Mouse (Mus musculus): ENCODE data around the gene Dlx6. TPM values are rescaled to one million over a fixed set of nuclear protein-coding genes. Genes with fewer than 3 reads are reported as not detected.

The Dlx6 gene
- polyA plus RNA-seq, 1 experiment from 2014 or later = 4.4 TPM

DNA sequence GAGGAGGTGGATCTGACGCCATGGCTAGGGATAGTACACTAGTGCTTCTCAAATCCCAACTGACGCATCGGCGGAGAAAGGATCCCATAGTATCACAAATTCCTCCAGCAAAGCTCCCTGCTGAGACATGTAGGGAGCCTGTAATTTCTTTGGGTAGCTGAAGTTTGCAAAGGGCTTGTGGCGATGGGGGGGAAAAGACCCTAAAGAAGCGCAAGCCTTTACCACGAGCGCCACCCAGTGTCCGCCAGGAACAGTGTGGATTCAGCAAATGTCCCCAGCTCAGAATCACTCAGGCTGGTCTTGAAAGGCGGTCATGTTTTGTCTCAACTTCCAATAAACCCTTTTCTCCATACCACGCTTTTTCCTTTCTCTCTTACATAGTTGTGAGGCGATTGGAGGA lies 21.8 kb downstream of the Dlx6 start:
- peak; percentile 42; the same call in 1 of the 2 replicates for ATAC-seq
- Histone ChIP-seq H3K9me3 (replicated peaks; ENCODE audit: control insufficient read depth, low read length) (no peaks in the 10 kb centered on the region), H3K27me3 (replicated peaks; ENCODE audit: control insufficient read depth, insufficient read depth, low read length) (peaks cover 29% of the 10 kb centered on the region), H3K9ac (ENCODE audit: low read length) (no peak overlapping the region), H3K4me1 (ENCODE audit: control insufficient read depth, insufficient read depth, low read length) (0 out of 2 replicates have a peak, but pooled peaks cover 2% of the 10 kb centered on the region), H3K36me3 (ENCODE audit: control insufficient read depth, insufficient read depth, low read length) (no peaks in the 10 kb centered on the region), H3K4me2 (ENCODE audit: low read length) (no peak overlapping the region), H3K27ac (ENCODE audit: low read depth, low read length) (no peak overlapping the region), H3K4me3 (ENCODE audit: low read depth, low read length) (no peak overlapping the region)
- 1% methylated on average over 12 of the region's 12 CpGs for WGBS
- DNase-seq (ENCODE audit: low spot score) = peak; percentile 92

DNA sequence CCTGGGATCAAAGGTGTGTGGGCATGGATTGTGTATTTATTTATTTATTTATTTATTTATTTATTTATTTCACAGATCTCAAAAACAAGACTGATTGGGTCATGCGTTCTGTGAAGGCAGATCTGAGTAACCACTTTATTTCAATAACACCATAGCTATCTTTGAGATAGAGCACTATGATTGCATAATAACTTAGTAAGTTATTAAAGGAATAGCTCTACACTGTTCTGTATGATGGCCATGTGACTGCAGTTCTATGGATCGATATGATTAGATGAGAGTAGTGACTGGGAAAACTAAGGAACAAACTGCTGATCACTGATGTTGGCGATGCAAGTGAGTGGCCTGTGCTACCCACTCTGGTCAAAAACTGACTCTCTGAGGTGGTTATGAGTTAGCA lies 23.1 kb downstream of the Dlx6 start:
- no peaks in the 10 kb centered on the region for H3K9me3 ChIP-seq (replicated peaks; ENCODE audit: control insufficient read depth, low read length)
- ATAC-seq = no peak
- peaks cover 18% of the 10 kb centered on the region for H3K27me3 ChIP-seq (replicated peaks; ENCODE audit: control insufficient read depth, insufficient read depth, low read length)
- no peak overlapping the region for H3K4me2 ChIP-seq (ENCODE audit: low read length)
- 87% methylated on average over 3 of the region's 3 CpGs for WGBS
- DNase-seq (ENCODE audit: low spot score) = no peak
- no peaks in the 10 kb centered on the region for H3K36me3 ChIP-seq (ENCODE audit: control insufficient read depth, insufficient read depth, low read length)
- H3K27ac ChIP-seq (ENCODE audit: low read depth, low read length) = no peak overlapping the region
- H3K4me3 ChIP-seq (ENCODE audit: low read depth, low read length) = no peak overlapping the region
- no peaks in the 10 kb centered on the region for H3K4me1 ChIP-seq (ENCODE audit: control insufficient read depth, insufficient read depth, low read length)
- no peak overlapping the region for H3K9ac ChIP-seq (ENCODE audit: low read length)

DNA sequence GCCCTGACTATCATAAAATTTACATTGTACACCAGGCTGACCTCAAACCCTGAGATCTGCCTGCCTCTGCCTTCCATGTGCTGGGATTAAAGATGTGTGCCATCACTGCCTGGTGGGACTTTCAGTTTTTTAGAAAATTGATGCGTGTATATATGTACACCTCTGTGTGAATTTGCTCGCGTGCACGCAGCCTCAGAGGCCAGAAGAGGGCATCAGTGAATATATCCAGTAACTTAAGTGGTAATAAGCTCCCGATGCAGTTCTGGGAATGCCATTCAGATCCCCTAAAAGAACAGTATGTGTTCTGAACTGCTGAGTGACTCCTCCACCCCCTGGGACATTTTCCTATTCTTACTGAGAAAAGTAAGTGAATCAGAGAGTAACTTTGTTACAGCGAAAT lies 26.9 kb downstream of the Dlx6 start:
- no peak for ATAC-seq
- WGBS = 63% methylated on average over 6 of the region's 6 CpGs
- Histone ChIP-seq H3K4me2 (ENCODE audit: low read length) (no peak overlapping the region), H3K27ac (ENCODE audit: low read depth, low read length) (no peak overlapping the region), H3K9me3 (replicated peaks; ENCODE audit: control insufficient read depth, low read length) (no peaks in the 10 kb centered on the region), H3K9ac (ENCODE audit: low read length) (no peak overlapping the region), H3K27me3 (replicated peaks; ENCODE audit: control insufficient read depth, insufficient read depth, low read length) (no peaks in the 10 kb centered on the region), H3K4me1 (ENCODE audit: control insufficient read depth, insufficient read depth, low read length) (no peaks in the 10 kb centered on the region), H3K4me3 (ENCODE audit: low read depth, low read length) (no peak overlapping the region), H3K36me3 (ENCODE audit: control insufficient read depth, insufficient read depth, low read length) (no peaks in the 10 kb centered on the region)
- no peak for DNase-seq (ENCODE audit: low spot score)

DNA sequence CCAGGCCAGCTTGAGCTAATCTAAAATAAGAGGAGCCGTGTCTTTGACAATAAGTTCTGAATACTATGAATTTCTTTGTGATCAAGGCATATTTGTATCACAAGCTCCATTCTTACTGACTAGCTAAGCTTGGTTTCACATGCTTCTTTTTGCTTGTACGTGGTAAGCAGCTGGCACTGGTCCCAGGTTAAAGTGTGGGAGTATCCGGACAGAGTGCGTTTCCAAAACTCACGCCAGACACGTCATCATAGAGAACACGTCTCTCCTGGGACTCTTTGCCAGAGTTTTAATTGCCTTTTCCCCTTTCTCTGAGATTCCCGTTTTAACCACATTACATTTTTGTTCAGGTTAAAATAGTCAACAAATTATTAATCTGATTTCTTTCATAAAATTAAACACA lies 46.5 kb downstream of the Dlx6 start:
- H3K27ac ChIP-seq (ENCODE audit: low read depth, low read length) = no peak overlapping the region
- H3K27me3 ChIP-seq (replicated peaks; ENCODE audit: control insufficient read depth, insufficient read depth, low read length) = no peaks in the 10 kb centered on the region
- no peaks in the 10 kb centered on the region for H3K4me1 ChIP-seq (ENCODE audit: control insufficient read depth, insufficient read depth, low read length)
- 54% methylated on average over 8 of the region's 8 CpGs for WGBS
- H3K9ac ChIP-seq (ENCODE audit: low read length) = no peak overlapping the region
- ATAC-seq (no peak), DNase-seq (ENCODE audit: low spot score) (peak; percentile 8)
- no peaks in the 10 kb centered on the region for H3K9me3 ChIP-seq (replicated peaks; ENCODE audit: control insufficient read depth, low read length)
- H3K36me3 ChIP-seq (ENCODE audit: control insufficient read depth, insufficient read depth, low read length) = no peaks in the 10 kb centered on the region
- no peak overlapping the region for H3K4me2 ChIP-seq (ENCODE audit: low read length)
- no peak overlapping the region for H3K4me3 ChIP-seq (ENCODE audit: low read depth, low read length)

DNA sequence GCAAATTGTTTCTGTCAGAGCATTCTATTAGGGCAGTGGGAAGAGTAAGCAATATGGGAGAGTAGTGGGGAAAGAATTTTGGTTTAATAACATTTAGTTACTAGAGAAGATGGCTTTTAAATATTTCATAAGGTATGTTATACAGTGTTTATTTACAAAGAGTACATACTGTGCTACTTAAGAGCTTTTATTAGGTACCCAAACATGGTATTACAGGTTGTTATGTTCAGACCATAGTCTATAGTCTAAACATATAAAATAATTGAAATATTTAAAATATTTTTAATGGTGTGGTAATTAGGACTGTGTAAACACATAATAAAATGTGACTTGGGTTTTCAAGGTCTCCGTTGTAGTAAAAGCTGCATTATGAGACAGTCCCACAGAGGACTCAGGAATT lies 51.2 kb downstream of the Dlx6 start:
- no peaks in the 10 kb centered on the region for H3K4me1 ChIP-seq (ENCODE audit: control insufficient read depth, insufficient read depth, low read length)
- H3K4me2 ChIP-seq (ENCODE audit: low read length) = no peak overlapping the region
- WGBS = 84% methylated on average over 1 of the region's 1 CpGs
- no peak overlapping the region for H3K4me3 ChIP-seq (ENCODE audit: low read depth, low read length)
- no peak for DNase-seq (ENCODE audit: low spot score)
- H3K27ac ChIP-seq (ENCODE audit: low read depth, low read length) = no peak overlapping the region
- H3K9me3 ChIP-seq (replicated peaks; ENCODE audit: control insufficient read depth, low read length) = no peaks in the 10 kb centered on the region
- H3K9ac ChIP-seq (ENCODE audit: low read length) = no peak overlapping the region
- H3K27me3 ChIP-seq (replicated peaks; ENCODE audit: control insufficient read depth, insufficient read depth, low read length) = no peaks in the 10 kb centered on the region
- H3K36me3 ChIP-seq (ENCODE audit: control insufficient read depth, insufficient read depth, low read length) = no peaks in the 10 kb centered on the region
- ATAC-seq = no peak

DNA sequence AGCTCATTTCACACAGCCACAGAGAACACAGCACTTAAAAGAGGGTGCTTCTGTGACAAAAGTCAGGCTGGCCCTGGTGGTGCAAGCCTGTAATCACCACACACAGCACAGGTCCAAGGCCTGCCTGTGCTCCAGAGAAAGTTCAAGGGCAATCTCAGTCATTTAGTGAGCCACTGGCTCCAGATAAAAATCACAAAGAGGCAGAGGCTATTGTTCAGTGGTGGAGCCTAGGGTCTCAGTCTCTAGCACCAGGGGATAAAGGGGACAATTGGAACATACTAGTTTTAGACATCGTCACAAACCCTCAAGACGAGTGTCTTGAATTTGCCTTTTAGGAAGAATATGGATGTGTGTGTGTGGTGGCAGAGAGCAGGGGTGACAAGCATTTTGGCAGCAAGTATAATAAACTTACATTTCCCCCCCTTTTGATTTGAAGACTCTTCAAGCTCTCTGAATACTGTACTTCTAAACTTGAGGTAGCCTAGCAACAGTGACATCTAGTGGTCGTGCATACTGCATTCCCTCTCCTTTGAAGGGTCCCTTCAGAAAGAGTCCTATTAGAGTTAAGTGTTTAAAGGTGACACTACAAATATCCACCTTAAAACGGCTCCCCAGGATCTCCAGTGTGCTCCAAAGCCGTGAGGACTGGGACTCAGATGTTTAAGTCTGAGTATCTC lies 51.9 kb downstream of the Dlx6 start:
- Histone ChIP-seq H3K27ac (ENCODE audit: low read depth, low read length) (no peak overlapping the region), H3K27me3 (replicated peaks; ENCODE audit: control insufficient read depth, insufficient read depth, low read length) (no peaks in the 10 kb centered on the region), H3K4me1 (ENCODE audit: control insufficient read depth, insufficient read depth, low read length) (no peaks in the 10 kb centered on the region), H3K4me3 (ENCODE audit: low read depth, low read length) (no peak overlapping the region), H3K9me3 (replicated peaks; ENCODE audit: control insufficient read depth, low read length) (no peaks in the 10 kb centered on the region), H3K4me2 (ENCODE audit: low read length) (no peak overlapping the region), H3K36me3 (ENCODE audit: control insufficient read depth, insufficient read depth, low read length) (no peaks in the 10 kb centered on the region), H3K9ac (ENCODE audit: low read length) (no peak overlapping the region)
- peak; percentile 88 for ATAC-seq
- 36% methylated on average over 5 of the region's 5 CpGs for WGBS
- peak; percentile 85 for DNase-seq (ENCODE audit: low spot score)

DNA sequence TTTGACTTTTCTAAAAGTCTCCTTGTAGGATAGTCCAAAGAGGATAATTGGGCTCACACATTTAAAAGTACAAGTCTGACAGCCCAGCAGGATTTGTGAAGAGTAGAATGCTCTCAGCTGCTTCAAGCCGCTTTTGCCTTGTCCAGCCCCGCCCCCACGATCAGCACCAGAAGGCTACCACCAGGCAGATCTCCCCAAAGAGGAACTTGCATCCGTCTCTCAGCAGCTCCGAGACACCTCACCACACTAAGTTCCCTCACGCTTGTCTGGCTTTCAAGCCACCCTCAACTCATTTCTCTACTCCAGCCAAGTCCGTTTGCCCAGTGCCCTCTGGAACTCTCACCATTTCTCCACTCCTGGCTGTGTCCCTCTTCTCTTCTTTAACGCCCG lies 52.4 kb downstream of the Dlx6 start:
- Histone ChIP-seq H3K4me2 (ENCODE audit: low read length) (no peak overlapping the region), H3K4me1 (ENCODE audit: control insufficient read depth, insufficient read depth, low read length) (no peaks in the 10 kb centered on the region), H3K9me3 (replicated peaks; ENCODE audit: control insufficient read depth, low read length) (no peaks in the 10 kb centered on the region), H3K9ac (ENCODE audit: low read length) (no peak overlapping the region), H3K4me3 (ENCODE audit: low read depth, low read length) (no peak overlapping the region), H3K27ac (ENCODE audit: low read depth, low read length) (no peak overlapping the region), H3K27me3 (replicated peaks; ENCODE audit: control insufficient read depth, insufficient read depth, low read length) (no peaks in the 10 kb centered on the region), H3K36me3 (ENCODE audit: control insufficient read depth, insufficient read depth, low read length) (no peaks in the 10 kb centered on the region)
- DNase-seq (ENCODE audit: low spot score) (no peak), ATAC-seq (no peak)
- WGBS = 57% methylated on average over 9 of the region's 9 CpGs

DNA sequence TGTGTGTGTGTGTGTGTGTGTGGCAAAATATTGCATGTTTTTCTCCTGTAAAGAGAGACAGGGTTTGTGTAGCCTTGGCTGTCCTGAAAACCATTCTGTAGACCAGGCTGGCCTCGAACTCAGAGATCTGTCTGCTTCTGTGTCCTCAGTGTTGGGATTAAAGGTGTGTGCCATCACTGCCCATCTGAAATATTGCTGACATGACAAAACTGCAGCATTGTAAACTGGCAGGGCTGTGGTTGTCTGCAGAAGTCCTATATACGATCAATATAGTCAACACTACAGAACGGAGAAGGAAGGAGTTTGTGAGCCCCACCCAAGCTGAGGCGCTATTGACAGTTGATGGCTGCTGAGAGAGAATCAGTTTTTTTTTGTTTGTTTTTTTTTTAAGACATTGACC lies 54.2 kb downstream of the Dlx6 start:
- Histone ChIP-seq H3K27ac (ENCODE audit: low read depth, low read length) (no peak overlapping the region), H3K4me3 (ENCODE audit: low read depth, low read length) (no peak overlapping the region), H3K4me1 (ENCODE audit: control insufficient read depth, insufficient read depth, low read length) (no peaks in the 10 kb centered on the region), H3K4me2 (ENCODE audit: low read length) (no peak overlapping the region), H3K27me3 (replicated peaks; ENCODE audit: control insufficient read depth, insufficient read depth, low read length) (no peaks in the 10 kb centered on the region), H3K9ac (ENCODE audit: low read length) (no peak overlapping the region), H3K36me3 (ENCODE audit: control insufficient read depth, insufficient read depth, low read length) (no peaks in the 10 kb centered on the region), H3K9me3 (replicated peaks; ENCODE audit: control insufficient read depth, low read length) (no peaks in the 10 kb centered on the region)
- WGBS = 95% methylated on average over 4 of the region's 4 CpGs
- ATAC-seq = no peak
- no peak for DNase-seq (ENCODE audit: low spot score)
